Mouse (Mus musculus): ENCODE data around the gene Gm11555. TPM values are rescaled to one million over a fixed set of nuclear protein-coding genes. Genes with fewer than 3 reads are reported as not detected.
"Not testable (repeated sequence)": the region's sequence is repeated elsewhere in the genome, so short reads cannot be mapped to it uniquely, and the experiment has no call there.

Gm11555 gene
- not detected for total RNA-seq (2021)
- long read RNA-seq = 0 reads

DNA sequence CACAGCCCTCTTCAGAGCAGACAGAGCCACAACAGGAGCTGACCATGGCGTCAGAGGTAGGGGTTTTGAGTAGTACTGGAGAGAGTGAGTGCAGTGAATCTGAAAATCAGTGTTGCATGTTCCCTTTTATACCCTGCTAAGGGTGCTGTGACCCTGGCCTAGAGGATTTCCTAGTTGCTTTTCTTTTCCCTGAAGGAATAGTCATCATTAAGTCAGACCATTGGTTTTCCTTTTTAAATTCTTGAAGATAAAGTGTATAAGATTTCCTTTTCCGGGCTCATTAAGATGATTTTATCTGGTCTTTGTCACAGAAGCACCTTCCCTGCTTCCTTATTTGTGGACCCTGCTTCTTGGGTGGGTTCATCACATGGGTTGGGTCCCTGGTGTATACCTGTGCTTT lies at the start of gene Gm11555:
Gene Gm11555 (minus strand): TSS at position 101 of the 400 bp plus-strand sequence.
- DNase-seq (ENCODE audit: low spot score in 2 of 2) = no peak

DNA sequence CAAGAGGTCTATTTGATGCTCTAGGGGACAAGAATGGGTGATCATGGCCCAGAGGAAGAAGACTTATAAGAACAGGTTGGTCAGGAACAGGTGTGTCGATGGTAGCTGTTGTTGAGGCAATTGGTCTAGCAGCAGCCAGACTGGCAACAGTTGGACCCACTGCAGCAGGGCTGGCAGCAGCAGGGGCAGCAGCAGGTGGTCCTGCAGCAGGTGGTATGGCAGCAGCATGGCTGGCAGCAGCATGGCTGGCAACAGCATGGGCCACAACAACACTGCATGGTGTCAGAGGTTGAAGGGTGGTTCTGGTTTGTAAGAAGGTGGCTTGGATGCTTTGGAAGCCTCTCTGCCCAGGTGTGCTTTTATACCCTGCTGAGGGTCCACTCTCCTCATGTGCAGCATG lies 40.4 kb upstream of the Gm11555 start, which contains the start of gene Gm14190:
Gene Gm14190 (minus strand): TSS at position 278 of the 400 bp plus-strand sequence.
- DNase-seq (ENCODE audit: low spot score in 2 of 2) = no peak

DNA sequence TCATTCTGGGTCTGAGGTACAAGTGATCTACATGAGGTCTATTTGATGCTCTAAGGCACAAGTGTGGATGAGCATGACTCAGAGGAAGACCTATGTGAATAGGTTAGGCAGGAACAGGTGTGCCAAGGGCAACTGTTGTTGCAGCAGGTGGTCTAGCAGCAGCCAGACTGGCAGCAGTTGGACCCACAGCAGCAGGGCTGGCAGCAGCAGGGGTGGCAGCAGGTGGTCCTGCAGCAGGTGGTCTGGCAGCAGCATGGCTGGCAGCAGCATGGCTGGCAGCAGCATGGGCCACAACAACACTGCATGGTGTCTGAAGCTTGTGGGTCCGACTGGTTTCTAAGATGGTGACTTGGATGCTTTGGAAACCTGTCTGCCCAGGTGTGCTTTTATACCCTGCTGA lies 35.2 kb upstream of the Gm11555 start:
- DNase-seq (ENCODE audit: low spot score in 2 of 2) = not testable (repeated sequence)

GRCm38 (mm10) chr11:99683481-99683880 lies 33.4 kb upstream of the Gm11555 start:
- no peak for DNase-seq (ENCODE audit: low spot score in 2 of 2)

GRCm38 (mm10) chr11:99665860-99666259 lies 15.8 kb upstream of the Gm11555 start, which contains the start of gene Krtap4-6:
Gene Krtap4-6 (minus strand): TSS chr11:99665960.
- DNase-seq (ENCODE audit: low spot score in 2 of 2) = no peak

DNA sequence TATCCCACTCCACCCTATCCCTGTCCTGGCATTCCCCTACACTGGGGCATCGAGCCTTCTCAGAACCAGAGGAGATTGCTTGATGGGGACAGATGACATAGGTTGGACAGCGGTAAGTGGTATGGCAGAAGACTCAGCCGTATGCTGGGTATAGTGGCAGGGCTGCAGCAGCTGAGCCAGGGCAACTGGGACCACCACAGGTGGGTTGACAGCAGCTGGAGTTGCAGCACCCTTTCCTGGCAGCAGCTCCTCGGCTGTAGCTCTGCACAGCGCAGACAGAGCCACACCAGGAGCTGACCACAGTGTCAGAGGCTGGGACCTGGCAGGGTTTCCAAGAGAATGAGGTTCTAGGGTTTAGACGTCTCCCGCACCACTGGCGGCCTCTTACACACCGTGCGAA lies 12.8 kb upstream of the Gm11555 start:
- DNase-seq (ENCODE audit: low spot score in 2 of 2) = no peak

DNA sequence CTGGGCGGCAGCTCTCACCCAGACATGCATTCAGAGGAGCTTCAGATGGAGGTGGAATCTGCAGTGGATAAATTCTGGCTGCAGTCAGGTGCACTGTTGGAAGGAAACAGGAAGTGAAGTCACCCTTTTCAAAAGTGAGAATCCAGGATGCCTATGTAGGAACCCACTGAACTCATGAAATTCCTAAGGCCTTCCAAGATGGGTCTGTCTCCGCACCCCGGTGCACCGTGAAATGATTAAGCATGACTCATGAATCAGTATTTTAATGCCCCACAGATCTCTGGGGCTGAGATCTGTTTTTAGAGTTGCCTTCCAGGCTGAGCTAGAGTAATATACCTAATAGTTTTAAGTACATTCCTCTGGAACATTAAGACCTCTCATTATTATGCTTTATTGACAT lies 9.2 kb upstream of the Gm11555 start:
- no peak for DNase-seq (ENCODE audit: low spot score in 2 of 2)

DNA sequence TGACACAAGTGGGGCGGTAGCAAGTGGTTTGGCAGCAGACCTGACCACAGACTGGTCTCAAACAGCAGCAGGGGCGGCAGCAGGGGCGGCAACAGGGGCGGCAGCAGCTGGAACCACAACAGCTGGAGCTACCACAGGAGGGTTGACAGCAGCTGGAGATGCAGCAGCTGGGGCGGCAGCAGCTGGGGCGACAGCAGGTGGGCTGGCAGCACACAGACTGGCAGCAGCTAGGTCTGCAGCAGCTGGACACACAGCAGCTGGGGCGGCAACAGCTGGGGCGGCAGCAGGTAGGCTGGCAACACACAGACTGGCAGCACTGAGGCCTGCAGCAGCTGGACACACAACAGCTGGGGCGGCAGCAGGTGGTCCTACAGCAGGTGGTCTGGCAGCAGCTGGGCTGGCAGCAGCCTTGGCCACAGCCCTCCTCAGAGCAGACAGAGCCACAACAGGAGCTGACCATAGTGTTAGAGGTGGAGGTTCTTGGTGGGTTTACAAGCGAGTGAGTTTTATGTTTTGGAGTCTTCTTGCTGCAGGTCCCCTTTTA lies 8.5 kb upstream of the Gm11555 start, which contains the start of gene Gm11563:
Gene Gm11563 (minus strand): TSS at position 494 of the 544 bp plus-strand sequence.
- not testable (repeated sequence) for DNase-seq (ENCODE audit: low spot score in 2 of 2)

GRCm38 (mm10) chr11:99657051-99657450 lies 7.0 kb upstream of the Gm11555 start:
- no peak for DNase-seq (ENCODE audit: low spot score in 2 of 2)

DNA sequence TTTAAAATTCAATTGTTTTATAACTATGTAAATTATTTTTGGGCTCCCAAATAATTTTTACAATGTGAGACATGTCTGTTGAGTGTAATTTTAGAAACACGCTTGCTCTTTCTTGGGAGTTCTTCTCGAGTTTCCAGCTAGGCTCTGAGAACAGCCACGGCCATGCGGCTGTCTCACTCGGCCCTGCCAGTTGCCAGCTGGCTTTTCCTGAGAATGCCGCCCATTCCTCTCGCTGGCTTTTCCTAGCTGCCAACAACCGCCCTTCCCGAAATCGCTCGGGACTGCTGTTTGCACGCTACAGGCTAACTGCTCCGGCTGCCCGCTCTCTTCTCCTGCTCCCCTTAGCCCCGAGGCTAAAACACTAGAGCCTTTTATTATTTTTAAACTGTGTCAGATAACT lies 3.6 kb downstream of the Gm11555 start:
- peak in 1 of 2 experiments; percentile 16 for DNase-seq (ENCODE audit: low spot score in 2 of 2)

- no peak for DNase-seq (ENCODE audit: low spot score in 2 of 2)
These were observed 5.7 kb downstream of the Gm11555 start for GRCm38 (mm10) chr11:99644351-99644750.

DNA sequence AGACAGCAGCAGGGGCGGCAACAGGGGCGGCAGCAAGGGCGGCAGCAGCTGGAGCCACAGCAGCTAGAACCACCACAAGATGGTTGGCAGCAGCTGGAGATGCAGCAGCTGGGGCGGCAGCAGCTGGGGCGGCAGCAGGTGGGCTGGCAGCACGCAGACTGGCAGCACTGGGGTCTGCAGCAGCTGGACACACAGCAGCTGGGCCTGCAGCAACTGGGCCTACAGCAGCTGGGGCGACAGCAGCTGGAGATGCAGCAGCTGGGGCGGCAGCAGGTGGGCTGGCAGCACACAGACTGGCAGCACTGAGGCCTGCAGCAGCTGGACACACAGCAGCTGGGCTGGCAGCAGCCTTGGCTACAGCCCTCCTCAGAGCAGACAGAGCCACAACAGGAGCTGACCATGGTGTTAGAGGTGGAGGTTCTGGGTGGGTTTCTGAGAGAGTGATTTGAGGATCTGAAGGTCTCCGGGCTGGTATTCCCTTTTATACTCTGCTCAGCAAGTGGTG lies 6.3 kb downstream of the Gm11555 start, which contains the start of gene Krtap4-7:
Gene Krtap4-7 (minus strand): TSS at position 455 of the 505 bp plus-strand sequence.
- DNase-seq (ENCODE audit: low spot score in 2 of 2) = not testable (repeated sequence)

DNA sequence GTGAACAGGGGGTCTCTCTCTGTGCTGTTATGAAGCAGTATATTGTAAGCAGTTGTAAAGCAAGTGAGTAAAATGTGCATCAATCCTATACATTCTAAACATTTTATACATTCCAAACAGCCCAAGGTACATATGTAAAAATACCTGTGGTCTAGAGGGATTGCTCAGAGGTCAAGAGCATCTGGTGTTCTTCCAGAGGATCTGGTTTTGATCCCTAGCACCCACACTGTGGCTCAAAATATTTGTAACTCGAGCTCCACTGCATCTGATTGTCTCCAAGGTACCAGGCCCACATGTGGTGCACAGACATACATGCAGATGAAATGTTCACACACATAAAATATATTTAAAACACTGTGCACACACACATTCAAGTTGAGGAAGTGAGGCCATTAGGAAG lies 9.1 kb downstream of the Gm11555 start:
- no peak for DNase-seq (ENCODE audit: low spot score in 2 of 2)

DNA sequence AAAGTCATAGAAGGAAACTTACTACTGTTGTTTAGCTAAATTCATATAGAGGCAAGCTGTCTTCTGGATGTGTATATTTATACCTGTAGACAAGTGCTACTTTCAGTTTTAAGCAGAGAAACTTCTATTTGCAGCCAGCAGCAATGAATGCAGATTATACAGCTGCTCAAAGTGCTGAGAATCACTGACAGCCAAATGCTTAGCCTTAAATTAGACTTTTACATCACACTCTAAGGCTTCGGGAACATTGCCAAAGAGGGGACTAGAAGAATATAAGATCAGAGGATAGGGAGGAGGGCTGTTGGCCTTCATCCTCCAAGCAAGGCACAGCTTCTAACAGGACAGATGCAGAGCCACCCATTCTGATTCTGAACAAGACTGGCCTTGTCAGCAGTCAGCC lies 12.9 kb downstream of the Gm11555 start:
- DNase-seq (ENCODE audit: low spot score in 2 of 2) = no peak

DNA sequence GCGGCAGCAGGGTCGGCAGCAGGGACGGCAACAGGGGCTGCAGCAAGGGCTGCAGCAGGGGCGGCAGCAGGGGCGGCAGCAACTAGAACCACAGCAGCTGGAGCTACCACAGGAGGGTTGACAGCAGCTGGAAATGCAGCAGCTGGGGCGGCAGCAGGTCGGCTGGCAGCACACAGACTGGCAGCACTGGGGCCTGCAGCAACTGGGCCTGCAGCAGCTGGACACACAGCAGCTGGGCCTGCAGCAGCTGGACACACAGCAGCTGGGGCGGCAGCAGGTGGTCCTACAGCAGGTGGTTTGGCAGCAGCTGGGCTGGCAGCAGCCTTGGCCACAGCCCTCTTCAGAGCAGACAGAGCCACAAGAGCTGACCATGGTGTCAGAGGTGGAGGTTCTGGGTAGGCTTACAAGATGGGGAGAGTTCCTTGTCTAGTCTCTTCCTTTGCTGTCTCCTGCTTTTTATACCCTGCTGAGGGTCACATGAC lies 15.3 kb downstream of the Gm11555 start, which contains the start of gene Krtap4-2:
Gene Krtap4-2 (minus strand): TSS at position 432 of the 482 bp plus-strand sequence.
- no peak for DNase-seq (ENCODE audit: low spot score in 2 of 2)

DNA sequence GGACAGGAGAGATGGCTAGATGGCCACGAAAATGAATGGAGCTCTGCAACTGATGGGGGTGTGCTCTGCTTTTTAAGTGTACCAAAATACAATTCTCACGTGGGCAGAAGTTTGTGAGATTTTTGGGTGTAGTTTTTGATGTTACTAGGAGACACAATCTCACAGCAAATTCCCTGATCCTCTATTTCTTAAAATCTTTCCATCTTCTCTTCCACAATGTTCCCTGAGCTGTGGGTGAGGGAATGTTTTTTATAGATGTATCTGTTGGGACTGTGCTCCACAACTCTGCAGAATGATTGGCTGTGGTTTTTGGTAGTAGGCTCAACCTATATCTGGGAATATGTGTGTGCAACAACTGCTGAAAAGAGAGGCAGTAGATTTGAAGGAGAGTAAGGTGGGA lies 16.7 kb downstream of the Gm11555 start:
- no peak for DNase-seq (ENCODE audit: low spot score in 2 of 2)

DNA sequence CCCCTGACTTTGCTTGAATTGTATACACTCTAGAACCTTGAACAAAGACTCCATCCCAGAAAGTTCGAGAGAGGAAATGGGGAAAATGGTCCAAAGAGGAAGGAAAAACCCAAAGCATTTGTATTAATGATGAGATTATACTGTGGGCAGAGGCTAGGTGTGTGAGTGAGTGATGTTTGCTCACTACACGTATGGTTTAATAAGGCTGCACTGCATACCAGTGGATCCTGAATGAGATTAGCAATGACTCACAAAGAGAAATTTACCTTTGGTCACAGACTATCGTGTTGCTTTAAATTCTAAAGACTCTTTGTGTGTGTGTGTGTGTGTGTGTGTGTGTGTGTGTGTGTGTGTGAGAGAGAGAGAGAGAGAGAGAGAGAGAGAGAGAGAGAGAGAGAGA lies 19.1 kb downstream of the Gm11555 start:
- DNase-seq (ENCODE audit: low spot score in 2 of 2) = no peak

GRCm38 (mm10) chr11:99628138-99628537 lies 21.9 kb downstream of the Gm11555 start, which contains the start of gene Krtap4-1:
Gene Krtap4-1 (minus strand): TSS chr11:99628238.
- DNase-seq (ENCODE audit: low spot score in 2 of 2) = no peak

DNA sequence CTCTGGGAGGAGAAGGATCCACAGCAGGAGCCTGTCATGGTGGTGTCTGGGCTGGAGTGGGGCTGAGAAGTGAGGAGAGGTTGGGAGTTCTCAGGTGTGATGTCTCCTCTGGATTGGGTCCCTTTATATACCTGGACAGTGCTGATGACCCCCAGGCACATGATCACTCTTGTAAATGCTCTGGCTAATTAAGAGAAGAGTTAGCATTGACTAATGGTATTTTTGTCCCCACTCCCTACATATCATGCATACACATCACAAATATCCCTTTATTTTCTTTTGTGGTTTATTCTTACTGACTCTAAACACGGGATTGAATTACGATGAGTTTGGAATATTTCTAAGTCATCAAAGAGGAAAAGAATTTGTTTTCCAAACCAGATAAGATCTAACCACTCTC lies 29.7 kb downstream of the Gm11555 start, which contains the start of gene Gm11562:
Gene Gm11562 (minus strand): TSS at position 101 of the 400 bp plus-strand sequence.
- no peak for DNase-seq (ENCODE audit: low spot score in 2 of 2)

- no peak for DNase-seq (ENCODE audit: low spot score in 2 of 2)
These were observed 35.2 kb downstream of the Gm11555 start, which contains the start of gene Krtap2-4 for GRCm38 (mm10) chr11:99614796-99615363. Gene Krtap2-4 (minus strand): TSS chr11:99614846.

GRCm38 (mm10) chr11:99610089-99610488 lies 39.9 kb downstream of the Gm11555 start, which contains the start of gene Gm11937:
Gene Gm11937 (minus strand): TSS chr11:99610189.
- DNase-seq (ENCODE audit: low spot score in 2 of 2) = not testable (repeated sequence)

DNA sequence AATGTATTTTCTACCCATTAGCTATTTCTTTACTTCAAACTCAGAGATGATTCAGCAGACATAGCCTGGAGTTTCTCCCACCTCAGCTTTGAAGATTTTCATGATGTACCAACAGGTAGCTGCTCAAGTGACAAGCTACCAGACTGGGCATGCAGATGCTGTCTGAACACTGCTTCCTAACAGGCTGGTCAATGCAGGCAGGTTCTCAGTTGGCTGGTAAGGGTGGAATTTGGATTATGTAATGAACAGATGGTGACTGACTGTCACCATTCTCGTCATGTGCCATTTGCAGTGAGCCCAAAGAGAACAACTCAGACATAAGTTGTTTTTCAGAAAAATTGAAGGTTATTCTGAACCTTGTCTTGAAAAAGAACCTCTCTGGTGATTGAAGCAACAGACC lies 40.9 kb downstream of the Gm11555 start:
- DNase-seq (ENCODE audit: low spot score in 2 of 2) = peak; percentile 10 to 17

Data from layer of hippocampus, postnatal 10 days (tissue).